Mouse (Mus musculus): Measurements from ENCODE around the gene BC051665. TPM values are rescaled to one million over a fixed set of nuclear protein-coding genes. Genes with fewer than 3 reads are reported as not detected.

BC051665 gene
- polyA plus RNA-seq, 1 experiment: not detected

DNA sequence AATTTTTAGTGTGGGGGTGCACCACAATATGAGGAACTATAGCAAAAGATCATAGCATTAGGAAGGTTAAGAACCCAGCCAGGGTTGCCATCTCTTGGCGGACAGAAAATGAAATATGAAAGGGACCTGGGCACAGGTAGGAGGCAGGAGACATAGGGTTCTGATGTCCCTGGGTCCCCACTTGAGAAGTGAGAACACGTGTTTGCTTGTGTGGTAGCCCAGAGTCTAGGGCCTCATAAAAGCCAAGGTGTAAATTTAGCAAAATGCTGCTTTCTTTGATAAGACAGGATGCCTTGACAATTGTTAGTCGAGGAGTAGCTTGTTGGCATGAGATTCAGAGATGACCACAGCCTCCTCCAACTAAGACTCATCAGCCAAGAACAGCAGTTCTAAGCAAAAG is 41.4 kb downstream of the BC051665 start:
- no peak for DNase-seq (ENCODE audit: low read depth, low spot score)
- WGBS: 86% methylated on average over 3 of the region's 3 CpGs

DNA sequence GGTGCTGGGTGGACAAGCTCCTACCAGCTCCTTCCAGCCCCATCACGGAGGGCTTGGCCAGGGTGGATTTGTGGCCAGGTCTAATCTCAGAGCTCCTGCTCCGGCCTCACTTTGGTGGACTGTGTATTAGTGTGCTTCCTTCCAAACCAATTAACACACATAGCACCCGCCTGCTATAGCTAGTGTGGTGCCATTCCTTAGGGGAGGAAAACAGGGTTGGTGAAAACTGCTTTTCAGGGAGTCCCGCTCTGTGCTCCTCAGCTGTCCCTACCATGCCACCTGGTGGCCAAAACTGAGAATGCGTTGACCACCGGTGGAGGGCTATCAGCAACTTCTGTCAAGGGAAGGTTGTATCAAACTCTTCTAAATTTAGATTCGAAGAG is 42.1 kb downstream of the BC051665 start:
- DNase-seq (ENCODE audit: low read depth, low spot score): peak; percentile 27
- 27% methylated on average over 7 of the region's 7 CpGs for WGBS

DNA sequence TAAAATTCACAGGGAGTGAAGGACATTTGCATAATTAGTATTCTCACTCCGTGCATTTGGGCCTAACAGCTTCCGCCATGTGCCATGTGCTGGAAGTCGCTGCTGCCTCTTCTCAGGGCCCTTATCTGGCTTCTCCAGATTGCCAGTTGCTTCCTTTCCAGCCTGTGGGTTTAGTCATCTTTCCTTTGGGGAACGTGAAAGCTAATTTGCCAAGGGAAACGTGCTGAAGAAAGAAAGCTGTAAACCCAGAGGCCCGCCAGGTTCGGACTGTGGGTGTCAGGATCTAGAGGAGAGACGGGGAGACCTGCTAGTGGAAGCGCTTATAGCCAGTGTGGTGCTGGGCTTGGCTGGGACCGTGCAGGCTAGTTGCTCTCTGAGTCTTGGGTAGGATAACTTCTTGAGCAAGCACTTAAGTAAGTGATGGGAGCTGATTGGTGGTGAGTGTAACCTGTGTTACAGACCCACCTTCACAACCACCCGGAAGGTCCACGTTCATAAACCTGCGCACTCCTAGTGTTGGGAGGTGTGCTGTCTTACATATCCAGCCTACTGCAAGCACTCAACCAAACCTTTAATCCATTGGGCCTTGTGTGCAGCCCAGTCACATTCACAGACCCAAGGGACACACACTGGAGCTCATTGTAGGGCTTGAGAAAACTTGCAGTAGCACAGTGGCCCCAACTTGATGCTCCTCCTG is 42.6 kb downstream of the BC051665 start:
- WGBS: 84% methylated on average over 13 of the region's 13 CpGs
- no peak for DNase-seq (ENCODE audit: low read depth, low spot score)

DNA sequence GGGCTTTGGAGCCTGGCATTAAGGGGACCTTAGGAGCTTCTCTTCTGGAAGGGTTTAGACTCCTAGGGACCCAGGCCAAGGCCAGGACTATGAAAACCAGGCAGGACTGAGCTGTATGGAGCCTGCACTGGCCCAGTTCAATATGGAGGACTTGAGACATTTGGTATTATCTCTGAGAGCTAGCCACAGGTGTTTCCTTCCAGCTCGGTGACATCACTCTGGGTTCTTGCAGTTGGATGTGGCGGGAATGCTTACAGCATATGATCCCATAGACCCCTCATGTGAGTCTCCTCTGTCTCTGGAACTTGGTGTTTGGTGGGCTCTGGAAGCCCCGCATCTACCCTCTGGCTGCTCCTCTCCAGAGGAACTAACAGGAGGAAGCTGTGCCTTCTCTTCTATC is 43.6 kb downstream of the BC051665 start:
- WGBS: 92% methylated on average over 3 of the region's 3 CpGs
- DNase-seq (ENCODE audit: low read depth, low spot score): no peak

DNA sequence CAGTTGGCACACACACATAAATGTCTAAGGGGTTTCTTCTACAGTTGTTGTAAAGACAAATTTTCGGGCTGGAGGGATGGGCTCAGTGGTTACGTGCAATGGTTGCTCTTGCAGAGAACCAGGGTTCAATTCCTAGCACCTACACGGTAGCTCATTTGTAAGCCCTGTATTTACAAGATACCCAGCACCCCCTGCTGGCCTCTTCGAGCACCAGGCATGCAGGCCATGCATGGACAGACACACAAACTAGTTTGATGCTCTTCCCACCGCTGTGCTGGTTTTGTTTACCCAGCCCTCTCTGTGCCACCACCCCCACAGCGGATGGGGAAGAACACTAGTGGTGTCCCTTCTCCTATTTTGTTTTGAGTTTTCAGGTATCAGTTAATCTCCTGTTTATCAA is 45.9 kb downstream of the BC051665 start:
- DNase-seq (ENCODE audit: low read depth, low spot score): no peak

DNA sequence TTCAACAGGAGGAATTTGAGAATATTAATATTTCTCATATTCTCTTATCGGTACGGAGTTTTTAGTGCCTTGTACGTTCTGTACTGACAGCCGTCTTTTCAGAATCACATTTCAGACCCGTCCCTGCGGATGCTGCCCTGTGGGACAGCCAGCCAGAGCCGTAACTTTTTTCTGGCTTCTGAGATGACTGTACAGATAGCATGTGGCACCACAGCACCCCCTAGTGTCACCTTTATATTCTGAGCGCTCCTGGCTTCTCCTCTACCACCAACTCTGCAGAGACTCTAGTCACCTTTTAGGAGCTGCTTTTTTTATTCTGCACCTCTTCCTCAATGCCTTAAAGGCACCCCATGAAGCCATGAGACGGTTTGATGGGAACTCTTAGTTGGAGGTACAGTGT is 47.7 kb downstream of the BC051665 start:
- 3% methylated on average over 9 of the region's 9 CpGs for WGBS
- DNase-seq (ENCODE audit: low read depth, low spot score): peak; percentile 70

More for the DNA sequence above, 45.9 kb downstream of the BC051665 start:
- WGBS: 90% methylated on average over 6 of the region's 6 CpGs

DNA sequence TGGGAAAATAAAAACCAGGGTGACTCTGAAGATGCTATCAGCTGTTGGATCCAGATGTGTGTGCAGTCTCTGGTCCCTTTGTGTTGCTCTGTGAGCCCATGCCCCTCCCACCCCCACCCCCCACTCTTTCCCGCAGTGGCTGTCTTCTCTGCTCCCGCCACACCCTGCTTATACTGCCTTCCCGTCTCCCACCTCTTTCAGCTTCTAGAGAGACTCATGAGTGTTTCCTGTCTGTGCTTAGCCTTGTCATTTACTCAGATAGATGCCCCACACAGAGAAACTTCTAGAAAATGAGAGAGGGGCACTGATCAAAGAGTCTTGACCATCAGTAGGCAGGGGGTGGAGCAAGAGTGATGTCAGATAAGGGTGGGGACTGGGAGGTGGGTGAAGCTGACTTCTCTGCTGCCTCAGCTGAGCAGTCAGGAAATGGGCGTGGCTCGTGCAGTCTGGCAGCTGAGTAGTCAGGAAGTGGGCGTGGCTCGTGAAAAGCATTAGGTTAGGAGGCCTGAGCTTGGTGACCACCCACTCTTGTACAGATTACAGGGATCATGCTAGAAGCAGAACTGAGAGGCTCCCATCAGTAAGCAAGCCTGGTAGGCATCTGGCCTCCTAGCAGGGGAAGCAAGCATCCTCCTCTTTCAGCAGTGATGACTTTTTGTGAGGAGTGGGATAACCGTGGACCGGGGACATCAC is 48.4 kb downstream of the BC051665 start:
- peak; percentile 52 for DNase-seq (ENCODE audit: low read depth, low spot score)
- 5% methylated on average over 9 of the region's 9 CpGs for WGBS

DNA sequence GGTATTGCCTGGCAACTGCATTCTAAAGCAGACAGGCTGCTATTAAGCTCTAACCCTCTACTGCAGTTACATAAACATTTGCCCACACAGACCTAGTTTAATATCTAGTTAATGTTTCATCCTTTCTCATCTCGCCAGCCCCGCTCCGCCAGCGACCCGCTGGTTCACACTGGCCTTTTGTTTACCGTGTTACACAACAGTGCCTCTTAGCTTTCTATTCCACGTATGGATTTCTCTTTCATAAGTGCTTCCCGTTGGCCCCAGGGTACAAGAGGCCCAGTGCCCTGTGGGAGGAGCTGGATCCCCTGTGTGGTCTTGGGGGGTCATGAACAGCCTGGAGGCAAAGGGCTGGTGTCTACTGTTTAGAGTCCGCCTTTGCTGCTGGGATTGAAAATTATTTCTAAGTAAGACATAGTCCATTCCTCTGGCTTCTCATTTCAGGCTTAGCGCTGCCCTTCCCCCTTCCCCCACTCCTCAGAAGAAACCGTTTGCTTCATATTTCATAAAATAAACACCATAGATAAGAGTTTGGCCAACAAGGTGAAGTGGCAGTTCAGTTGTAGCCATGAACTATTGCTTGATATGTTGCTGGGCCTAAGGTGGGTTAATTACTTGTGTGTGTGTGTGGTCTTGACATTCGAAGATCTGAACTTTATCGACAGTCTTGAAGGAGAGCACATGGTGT is 49.6 kb downstream of the BC051665 start:
- WGBS: 32% methylated on average over 13 of the region's 13 CpGs

DNA sequence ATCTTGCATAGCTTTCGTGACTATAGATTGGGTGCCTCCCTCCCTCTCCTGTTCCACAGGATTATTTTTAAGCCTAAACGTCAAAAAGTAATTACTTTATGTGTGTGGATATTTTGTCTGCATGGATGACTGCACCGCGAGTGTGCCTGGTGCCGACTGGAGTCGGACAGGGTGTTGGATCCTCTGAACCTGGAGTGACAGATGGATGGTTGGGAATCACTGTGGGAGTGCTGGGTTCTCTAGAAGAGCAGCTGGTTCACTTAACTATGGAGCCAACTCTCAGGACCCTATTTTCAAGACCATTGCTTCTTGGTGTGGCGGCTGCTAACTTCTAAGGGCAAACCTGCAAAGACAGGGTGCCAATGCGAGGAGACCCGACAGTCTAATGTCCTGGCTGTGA is 50.9 kb downstream of the BC051665 start:
- WGBS: 92% methylated on average over 9 of the region's 9 CpGs
- DNase-seq (ENCODE audit: low read depth, low spot score): no peak

More for the DNA sequence above, 49.6 kb downstream of the BC051665 start:
- no peak for DNase-seq (ENCODE audit: low read depth, low spot score)

Other genes with a start within 250 kb of the BC051665 start
- gene Dapk1, start 184.4 kb downstream of the BC051665 start, polyA plus RNA-seq (2012; rRNA removed): 7.8 and 9.9 TPM in 2 replicates
- not detected in 2 replicates for gene Ctsll3, start 16.5 kb upstream of the BC051665 start, polyA plus RNA-seq (2012; rRNA removed)
- not detected in 2 replicates for gene 4930486L24Rik, start 78.1 kb upstream of the BC051665 start, polyA plus RNA-seq (2012; rRNA removed)
- gene Gm49392, start 110.5 kb upstream of the BC051665 start, polyA plus RNA-seq (2012; rRNA removed): 0.14 and 0.15 TPM in 2 replicates
- 0.66 and 0.83 TPM in 2 replicates for gene Ctla2b, start 111.1 kb upstream of the BC051665 start, polyA plus RNA-seq (2012; rRNA removed)
- not detected in 2 replicates for gene Tpbpb, start 118.5 kb upstream of the BC051665 start, polyA plus RNA-seq (2012; rRNA removed)
- not detected in 2 replicates for gene Gm49393, start 149.2 kb upstream of the BC051665 start, polyA plus RNA-seq (2012; rRNA removed)
- 0.41 TPM in 1 of 2 replicates, not detected in the other for gene Gm49391, start 150.2 kb upstream of the BC051665 start, polyA plus RNA-seq (2012; rRNA removed)
- gene Ctla2a, start 150.3 kb upstream of the BC051665 start, polyA plus RNA-seq (2012; rRNA removed): 2.5 and 2.8 TPM in 2 replicates
- gene Tpbpa, start 155.6 kb upstream of the BC051665 start, polyA plus RNA-seq (2012; rRNA removed): not detected in 2 replicates
- gene Ctsj, start 219.6 kb upstream of the BC051665 start, polyA plus RNA-seq (2012; rRNA removed): not detected in 2 replicates

Measured in large intestine, adult 2 months (tissue).